Mouse (Mus musculus): ENCODE results near the gene Utrn.

Utrn gene

DNA sequence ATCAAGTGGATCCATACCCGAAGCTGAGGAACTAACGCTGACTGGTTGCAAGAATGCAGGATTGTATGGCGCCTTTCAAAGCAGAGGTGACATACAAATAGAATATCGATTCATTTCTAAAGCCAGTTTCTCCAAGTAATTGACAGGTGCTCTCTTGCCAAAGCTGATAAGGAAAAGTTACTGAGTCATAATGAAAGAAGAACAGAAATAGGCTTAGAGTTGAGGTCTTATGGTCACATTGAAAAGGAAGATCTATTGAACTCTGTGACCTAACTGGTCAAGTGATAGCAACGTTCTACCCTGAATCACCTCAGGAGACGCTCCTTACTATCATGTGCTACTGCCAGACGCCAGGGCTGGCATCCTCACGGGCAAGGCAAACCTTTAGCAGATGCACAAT, 274.2 kb downstream of the Utrn start:
- no peak for DNase-seq (ENCODE audit: low read depth, low spot score)

DNA sequence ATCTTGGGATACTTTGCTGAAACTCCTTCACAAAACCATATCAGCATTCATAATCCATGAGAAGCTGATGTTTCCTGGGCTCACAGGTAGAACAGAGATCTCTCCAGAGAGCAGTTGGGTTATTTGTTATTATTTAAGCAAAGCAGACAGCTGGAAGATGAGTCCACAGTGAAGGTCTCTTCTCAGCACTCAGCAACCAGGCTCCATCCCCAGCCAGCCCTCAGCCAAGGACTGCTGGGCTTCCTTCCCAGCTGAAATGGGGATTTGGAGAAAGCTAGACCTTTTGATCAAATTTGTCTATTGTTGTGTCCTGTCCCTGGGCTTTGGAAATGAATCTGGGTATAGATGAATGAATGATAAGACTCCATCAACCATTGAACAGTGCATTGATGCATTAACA, 276.1 kb downstream of the Utrn start:
- no peak for DNase-seq (ENCODE audit: low read depth, low spot score)

DNA sequence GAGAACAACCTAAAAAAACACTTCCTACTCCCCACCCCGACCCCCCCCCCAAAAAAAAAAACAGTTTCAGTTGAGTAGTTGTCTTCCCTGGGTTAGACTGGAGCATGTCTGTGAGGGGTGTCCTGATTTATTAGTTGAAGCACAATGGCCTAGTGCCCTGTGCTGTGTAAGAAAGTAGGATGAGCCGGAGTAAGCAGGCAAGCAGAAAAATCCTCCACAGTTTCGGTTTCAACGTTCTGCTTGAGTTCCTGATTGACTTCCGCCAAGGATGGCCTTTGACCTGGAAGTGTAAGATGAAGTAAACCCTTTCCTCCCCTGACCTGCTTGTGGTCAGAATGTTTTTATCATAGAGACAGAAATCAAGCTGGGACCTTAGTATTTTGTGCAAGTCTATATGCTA, 277.2 kb downstream of the Utrn start:
- no peak for DNase-seq (ENCODE audit: low read depth, low spot score)

DNA sequence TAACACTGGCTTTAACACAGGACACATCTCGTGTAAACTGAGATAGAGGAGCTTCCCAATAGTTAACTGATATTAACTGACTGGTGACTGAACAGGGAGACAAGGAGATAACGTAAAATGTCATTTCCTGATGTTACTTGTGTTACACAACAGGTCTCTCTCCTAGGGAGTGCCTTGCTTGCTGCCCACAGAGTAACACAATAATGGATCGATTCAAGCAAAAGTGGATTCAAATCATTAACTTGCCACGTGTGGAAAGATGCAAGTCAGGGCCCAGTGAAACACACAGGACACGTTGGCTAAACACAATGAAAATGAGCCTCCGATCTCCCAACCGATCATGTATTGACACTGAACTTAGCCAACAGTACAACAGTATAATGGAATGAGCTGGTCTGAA, 281.1 kb downstream of the Utrn start:
- DNase-seq (ENCODE audit: low read depth, low spot score): no peak

DNA sequence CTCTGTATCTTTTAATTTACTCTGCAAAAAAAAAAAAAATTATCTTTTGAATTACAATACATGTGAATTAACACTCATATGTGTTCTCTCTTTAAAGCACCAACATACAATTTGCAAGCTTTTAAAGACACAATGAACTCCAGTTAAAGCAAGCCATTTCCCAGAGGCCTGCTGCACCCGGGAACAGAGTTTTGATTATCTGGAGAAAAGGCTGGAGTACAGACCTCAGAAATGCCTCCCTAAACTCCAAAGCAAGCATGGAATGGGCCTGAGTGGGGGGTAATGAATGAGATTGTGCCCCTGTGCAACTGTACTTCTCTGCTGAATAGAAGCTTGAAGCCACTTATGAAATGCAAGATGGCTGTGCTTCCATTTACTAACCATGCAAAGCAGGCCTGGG, 281.8 kb downstream of the Utrn start:
- no peak for DNase-seq (ENCODE audit: low read depth, low spot score)

DNA sequence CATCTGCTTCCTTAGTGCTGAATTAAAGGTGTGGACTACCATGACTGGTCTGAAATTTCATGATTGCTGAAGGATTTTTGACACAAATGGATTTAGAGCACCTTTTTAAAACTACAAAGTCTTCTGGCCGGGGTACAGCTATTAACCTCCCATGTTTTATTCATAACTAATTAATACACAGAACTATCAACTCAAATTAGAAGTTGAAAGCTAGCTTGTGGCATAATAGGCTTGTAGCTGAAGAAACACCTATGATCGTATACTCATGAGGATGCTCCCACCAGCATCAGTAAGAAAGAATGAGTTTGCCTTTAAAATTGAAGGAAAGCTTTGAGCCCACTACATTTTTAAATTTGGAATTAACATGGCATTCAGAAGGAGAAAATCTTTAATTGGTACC, 282.3 kb downstream of the Utrn start:
- no peak for DNase-seq (ENCODE audit: low read depth, low spot score)

DNA sequence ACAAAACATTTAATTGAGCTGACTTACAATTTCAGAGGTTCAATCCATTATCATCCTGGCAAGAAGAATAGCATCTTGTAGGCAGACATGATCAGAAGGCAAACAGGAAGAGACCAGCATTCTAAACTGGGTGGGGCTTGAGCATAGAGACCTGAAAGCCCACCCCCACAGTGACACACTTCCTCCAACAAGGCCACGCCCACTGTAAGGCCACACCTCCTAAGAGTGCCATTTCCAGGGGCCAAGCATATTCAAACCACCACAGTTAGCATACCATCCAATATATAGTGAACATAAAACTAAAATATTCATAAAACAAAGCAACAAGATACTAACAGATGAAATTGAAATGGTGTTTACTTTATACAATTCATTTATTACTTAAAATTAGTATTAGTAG, 283.0 kb downstream of the Utrn start:
- no peak for DNase-seq (ENCODE audit: low read depth, low spot score)

DNA sequence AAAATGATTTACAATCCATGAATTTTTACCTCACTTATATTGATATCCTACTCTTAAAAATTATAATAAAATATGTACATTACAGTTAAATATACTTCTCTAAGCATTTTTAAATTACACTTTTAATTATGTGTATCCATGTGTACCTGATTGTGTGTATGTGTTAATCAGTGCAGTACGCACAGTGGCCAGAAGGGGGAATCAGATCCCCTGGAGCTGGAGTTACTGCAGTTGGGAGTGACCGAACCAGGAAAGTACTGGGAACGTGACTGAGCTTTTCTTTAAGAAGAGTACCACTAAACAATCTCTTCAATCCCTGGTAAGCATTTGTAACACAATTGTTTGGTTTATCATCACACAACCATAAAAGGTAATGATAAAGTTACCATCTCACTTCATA, 285.7 kb downstream of the Utrn start:
- no peak for DNase-seq (ENCODE audit: low read depth, low spot score)

DNA sequence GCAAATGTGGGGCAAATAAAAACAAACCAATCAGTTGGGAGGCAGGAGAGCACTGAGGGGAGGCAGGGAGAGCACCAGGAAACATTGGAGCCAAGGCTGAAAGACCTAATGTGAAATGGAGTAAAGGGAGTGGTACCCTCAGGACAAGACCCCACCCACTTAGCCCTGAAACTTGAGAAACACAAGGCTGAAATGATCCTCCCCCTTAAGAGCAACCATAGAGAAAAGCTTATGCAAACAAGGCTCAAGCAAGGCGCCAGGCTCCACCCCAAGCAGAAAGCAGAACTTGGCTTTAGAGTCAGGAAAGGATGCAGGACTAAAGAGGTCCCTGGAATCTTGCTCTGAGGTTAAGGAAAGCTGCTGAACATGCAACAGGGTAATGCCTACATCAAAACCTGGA, 290.1 kb downstream of the Utrn start:
- DNase-seq (ENCODE audit: low read depth, low spot score): peak; percentile 23

DNA sequence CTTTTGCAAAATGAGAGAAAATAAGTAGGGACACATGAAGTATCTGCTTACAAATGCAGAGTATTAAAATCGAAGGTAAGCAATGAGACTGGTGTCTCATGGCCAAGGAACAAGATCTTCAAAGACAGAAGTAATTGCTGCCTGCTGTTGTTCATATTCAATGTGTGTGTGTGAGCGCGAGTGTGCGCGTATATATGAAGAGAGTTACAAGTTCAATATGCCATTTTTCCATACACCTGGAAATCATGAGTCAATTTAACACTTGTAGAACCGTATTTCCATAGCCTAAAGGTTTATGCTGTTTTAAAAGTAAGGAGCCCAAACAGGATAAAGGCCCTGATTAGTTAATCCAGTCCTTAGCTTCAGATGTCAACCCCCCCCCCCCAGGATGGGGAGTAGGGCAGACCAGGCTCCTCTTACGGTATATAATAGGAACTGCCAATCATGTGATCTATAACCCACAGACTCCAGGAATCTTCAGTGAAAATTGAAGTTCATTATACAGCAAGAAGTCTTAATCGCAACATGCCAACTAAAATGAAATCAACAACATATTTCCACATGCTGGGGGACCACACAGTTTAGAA, 293.2 kb downstream of the Utrn start:
- no peak for DNase-seq (ENCODE audit: low read depth, low spot score)

DNA sequence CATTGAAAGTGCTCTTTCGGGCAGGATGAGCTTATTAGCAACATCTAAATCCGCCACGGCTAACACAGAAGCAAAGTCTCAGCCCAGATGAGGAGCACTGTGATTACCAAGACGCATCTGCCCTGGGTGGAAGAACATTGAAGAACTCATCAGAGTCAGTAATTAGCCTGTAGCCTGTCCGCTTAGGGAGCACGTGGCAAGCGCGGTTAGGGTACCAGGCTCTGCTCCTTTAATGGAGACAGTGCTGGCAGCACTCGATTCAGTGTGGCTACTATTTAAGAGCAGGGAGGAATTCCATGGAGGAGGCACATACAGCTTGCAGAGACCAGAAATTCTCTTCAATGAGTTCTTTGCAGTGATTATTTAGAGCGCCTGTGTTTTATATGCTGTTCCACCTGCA, 294.4 kb downstream of the Utrn start:
- DNase-seq (ENCODE audit: low read depth, low spot score): no peak

DNA sequence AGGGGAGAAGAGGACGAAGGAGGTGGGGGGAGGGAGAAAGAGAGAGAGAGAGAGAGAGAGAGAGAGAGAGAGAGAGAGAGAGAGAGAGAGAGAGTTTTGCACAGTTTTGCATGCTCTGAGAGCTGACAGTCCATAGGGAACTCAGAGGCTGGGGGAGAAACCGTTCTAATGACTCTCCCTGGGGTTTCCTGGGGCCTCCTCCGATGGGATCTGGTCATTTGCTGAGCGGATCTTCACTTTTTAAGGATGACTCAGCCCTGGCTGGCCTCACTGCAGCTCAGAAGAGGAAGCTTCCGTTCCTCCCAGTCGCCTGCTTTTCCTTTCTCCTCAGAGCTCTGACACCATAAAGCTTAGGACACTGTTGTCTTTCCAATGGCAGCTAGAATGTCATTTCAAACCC, 295.6 kb downstream of the Utrn start:
- peak; percentile 27 for DNase-seq (ENCODE audit: low read depth, low spot score)

DNA sequence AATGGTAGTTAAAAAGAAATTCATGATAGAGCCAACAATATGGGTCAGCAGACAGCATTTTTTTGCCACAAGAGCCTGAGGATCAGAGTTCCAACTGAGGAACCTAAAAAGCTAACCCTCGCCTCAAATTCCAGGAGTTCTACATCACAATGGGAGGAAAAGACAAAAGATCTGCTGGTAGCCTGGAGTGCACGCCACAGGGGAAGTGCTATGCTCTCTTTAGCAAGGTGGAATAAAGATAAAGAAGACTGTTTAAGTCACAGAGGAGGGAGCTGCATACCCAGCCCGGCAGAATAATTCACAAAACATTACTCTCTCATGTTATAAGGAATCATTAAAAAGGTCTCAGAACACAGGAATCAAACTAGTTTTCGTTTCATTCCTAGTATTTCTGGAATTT, 296.4 kb downstream of the Utrn start:
- no peak for DNase-seq (ENCODE audit: low read depth, low spot score)

DNA sequence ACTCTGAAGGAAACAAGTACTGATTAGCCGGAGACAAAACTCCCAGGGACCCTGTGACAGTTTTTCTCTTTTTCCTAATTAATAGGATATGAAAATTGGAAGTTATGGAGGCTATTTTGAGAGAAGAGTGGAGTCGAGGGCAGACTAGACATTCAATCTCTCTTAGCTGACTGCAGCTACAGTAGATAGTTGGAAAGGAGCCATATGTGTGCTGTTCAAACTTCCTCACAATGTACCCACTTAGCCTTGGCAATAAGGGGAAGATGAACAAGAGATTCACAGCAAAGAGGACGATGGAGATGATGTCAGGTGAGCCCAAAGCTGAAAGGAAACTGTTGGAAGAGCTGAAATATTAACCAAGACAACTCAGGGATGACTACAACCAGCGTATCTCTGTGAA, 304.7 kb downstream of the Utrn start:
- DNase-seq (ENCODE audit: low read depth, low spot score): no peak

DNA sequence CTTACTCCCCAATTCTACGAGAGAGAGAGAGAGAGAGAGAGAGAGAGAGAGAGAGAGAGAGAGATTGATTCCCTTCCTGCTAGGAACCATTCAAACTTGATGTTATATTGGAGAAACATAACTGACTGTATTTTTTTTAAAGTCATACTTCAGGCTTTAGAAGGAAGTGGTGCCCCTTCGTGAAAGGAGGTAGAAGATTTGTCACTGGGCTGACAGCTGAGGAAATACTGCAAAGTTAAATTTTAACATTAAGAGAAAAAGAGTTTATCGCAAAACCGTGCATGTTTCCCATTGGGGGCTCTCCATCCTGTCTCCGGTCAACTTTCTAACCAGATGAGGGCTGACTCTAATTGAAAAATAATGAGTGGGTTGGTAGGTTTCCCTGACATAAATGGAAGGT, 310.4 kb downstream of the Utrn start:
- DNase-seq (ENCODE audit: low read depth, low spot score): no peak

DNA sequence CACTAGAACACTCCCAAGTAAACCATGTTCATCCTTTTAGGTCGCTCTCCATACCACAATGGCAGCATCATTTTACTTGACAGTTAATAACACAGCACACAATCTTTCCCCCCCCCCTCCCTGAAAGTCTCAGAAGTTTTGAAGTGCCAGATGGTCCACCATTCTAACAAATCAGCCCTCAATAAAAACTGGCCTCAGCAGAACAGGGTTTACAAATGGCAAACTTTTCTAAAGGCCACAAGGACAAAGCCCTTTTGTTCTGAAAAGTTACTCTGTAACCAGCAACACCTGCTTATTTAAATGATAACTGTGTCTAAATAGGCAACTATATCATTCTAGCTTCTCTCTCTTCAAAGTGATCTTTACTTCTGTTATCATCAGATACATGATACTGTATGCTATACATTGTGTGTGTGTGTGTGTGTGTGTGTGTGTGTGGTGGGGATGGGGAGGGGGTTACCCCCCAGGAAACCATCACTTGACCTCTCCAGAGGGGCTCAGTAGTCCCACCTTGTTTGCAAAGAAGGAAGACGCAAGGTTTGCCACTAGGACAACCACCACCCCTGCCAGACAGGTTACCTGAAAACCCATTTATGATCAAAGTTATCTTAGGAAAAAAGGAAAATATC, 315.0 kb downstream of the Utrn start:
- no peak for DNase-seq (ENCODE audit: low read depth, low spot score)

DNA sequence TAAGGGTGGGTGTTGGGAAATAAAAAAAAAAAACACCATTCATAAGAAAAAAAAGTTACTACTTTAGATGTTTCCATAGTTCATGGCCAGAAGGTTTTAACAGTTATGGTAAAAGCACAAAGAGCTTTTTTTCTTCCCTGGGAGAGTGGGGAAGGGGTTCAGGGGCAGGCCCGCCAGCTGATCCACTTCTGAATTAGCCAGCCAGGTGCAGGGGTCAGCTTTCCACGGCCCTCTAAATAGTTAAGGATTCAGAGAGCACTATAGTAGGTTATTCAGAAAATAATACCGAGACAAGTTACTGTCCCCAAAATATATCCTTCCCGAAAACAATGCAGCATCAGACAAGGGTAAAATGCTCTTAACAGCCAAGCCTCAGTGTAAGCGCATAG, 316.3 kb downstream of the Utrn start:
- no peak for DNase-seq (ENCODE audit: low read depth, low spot score)

DNA sequence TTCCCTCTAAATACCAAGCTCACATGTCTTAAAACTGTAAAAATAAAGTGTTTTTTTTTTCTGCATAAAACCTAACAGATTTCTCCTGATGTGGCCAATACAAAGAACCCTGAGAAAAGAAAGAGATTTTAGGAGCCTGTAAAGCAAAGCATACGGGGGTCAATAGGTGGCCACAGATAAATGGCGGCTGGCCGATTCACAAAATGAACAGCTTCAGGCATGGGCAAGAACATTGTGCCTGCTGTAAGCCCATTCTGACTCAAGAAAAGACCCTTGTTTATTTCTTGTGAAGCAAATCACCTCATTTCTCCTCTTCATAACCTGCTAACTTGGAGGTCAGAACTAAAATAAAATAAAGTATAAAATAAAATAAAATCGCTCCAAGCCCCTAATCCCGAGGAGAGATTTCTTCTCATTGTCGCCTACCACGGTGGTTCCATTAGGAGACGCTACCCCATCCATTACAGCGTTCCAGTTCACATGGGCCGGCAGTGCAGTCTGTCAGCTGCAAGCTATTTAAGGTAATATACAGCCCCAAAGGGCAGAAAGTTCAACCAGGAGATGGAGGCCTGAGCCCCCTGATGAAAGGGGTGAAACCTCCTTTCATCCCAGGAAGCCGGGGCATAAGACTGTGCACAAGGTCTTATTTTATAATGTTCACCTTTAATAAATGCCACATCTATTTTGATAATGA, 316.8 kb downstream of the Utrn start:
- DNase-seq (ENCODE audit: low read depth, low spot score): no peak

DNA sequence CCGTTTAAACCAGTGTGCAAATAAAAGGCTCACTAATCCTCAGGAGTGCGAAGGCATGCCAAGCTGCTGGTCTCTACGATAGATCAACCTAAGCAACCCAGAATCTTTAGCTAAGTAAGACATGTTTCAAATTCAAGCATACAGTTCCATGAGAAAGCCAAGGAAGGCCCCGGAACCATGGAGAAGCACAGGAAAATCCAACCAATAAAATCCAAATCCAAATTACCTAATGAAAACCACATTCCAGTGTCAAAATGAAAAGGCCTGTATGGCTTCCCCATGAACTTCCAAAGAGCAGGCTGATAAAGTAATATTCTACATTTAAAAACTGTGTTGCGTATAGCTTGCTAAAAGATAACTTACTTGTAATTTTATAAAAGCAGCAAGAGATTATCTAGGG, 317.4 kb downstream of the Utrn start:
- no peak for DNase-seq (ENCODE audit: low read depth, low spot score)

DNA sequence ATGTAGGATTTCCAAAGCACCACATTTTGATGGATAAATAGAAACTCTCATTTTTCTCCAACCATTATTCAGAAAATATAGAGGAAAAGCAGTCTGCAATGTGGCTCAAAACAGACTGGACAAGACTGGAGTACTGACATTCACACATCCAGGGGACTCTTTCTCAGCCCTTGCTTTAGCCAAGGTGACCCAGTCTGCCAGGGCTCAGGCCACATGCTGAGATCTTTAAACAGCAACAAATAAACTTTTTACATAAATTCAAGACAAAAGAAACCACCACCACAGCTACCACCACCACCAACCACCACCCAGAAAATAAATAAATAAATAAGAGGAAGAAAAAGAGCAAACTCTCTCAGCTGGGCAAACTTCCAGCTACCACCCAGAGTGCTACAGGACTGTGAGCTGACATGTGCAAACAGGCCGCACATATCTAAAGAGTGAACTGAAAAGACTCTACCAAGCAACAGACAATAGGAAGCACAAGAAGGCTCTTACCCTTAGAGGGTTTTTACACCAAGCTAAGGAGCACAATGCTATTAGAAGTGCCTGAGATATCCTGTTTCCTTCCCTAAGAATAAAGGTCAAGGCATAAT, 319.1 kb downstream of the Utrn start:
- DNase-seq (ENCODE audit: low read depth, low spot score): no peak

DNA sequence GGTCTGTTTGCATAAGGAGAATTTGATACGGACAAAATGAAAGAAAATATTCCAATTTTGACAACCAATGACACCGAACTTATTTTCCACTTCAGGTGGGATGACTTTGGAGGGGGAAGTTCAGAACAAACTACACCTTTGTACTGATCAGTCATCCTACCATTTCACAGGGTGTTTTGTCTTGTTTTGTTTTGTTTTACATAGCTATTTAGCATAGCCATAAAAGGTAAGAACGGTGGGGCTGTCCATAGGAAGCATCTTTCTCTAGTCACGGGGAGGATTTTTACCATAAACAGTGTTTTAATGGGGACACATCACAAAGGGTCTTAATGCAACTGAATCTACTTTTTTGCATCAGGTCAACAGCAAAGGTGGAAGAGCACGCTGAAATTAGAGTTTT, 319.9 kb downstream of the Utrn start:
- DNase-seq (ENCODE audit: low read depth, low spot score): no peak

DNA sequence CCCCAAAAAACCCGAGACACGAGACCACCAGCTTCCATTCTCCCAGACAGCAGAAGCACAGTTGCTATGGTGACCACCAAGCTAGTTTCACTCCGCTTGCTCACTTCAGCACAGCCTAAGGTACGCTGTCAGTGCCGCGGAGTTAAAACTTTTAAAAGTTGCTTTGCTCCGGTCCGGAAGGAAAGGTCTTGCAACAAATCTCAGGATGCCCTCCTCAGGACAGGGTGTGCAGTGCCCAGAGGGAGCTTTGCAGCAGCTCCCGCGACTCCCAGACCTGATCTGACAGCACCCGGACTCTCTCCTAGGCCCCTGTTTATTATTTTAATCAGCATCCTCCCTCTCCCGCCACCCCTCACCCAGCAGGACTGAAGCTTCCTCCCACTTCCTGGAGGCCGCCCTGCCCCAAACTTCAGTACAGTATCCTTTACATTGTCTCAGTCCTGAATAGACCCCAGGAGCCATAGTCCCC, 320.5 kb downstream of the Utrn start:
- peak; percentile 13 for DNase-seq (ENCODE audit: low read depth, low spot score)

DNA sequence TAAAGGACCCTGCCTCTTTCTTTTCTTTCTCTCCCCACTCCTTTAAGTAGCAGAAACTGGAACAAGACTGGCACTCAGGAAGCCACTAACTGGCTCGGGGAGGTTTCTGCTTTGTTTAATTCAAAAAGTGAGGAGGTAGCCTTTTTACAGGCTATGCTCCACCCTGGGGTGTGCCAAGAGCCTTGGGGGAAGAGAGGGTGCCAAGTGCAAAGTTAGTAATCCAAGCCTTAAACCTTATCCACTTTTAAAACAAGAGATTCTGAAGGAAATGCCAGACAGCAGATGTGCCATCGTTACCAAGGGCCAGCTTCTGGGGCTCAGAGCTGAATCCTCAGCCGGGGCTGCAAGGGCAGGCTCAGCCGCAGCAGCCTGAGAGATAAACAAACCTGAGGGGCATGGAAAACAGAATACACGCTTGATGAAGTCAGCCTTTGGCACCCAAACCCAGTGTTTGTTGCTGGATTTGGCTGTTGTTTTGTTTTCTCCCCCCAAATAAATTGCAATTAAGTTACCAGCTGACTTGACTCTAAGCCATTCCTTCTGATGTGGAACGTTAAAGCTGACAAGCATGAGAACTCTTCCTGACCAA, 322.0 kb downstream of the Utrn start:
- no peak for DNase-seq (ENCODE audit: low read depth, low spot score)
